Mouse (Mus musculus) stomach, embryonic 16.5 days (tissue): Measurements from ENCODE around the gene Sae1. TPM values are rescaled to one million over a fixed set of nuclear protein-coding genes. Genes with fewer than 3 reads are reported as not detected.

Experiments
- ATAC-seq: fragments of 200-750 bp; cut with Nextera tagmentation; 2 replicates; pipeline ENCODE4 v1.8.0; 2017; ENCODE audit warnings: moderate number of reproducible peaks, moderate TSS enrichment; ENCODE audit not compliant: insufficient read depth, low FRiP score
- H3K27ac ChIP-seq: fragments of 300-500 bp; sonication (generic); 2 replicates; pipeline ENCODE4 v1.5.1; 2014; ENCODE audit warnings: low read length
- H3K27me3 ChIP-seq: fragments of 300-500 bp; sonication (generic); 2 replicates; pipeline ENCODE4 v1.6.1; 2014; ENCODE audit warnings: low read length, control low read depth, mixed read lengths; ENCODE audit not compliant: control insufficient read depth, insufficient read depth
- H3K36me3 ChIP-seq: fragments of 300-500 bp; sonication (generic); 2 replicates; pipeline ENCODE4 v1.6.1; 2014; ENCODE audit warnings: low read length; ENCODE audit not compliant: control insufficient read depth, insufficient read depth
- H3K4me1 ChIP-seq: fragments of 300-500 bp; sonication (generic); 2 replicates; pipeline ENCODE4 v1.6.1; 2014; ENCODE audit warnings: low read length, control low read depth, mixed read lengths; ENCODE audit not compliant: control insufficient read depth, insufficient read depth
- H3K4me2 ChIP-seq: fragments of 300-500 bp; sonication (generic); 2 replicates; pipeline ENCODE4 v1.6.1; 2014; ENCODE audit warnings: low read depth, low read length, mixed read lengths
- H3K4me3 ChIP-seq: fragments of 300-500 bp; sonication (generic); replicated peaks from 2 replicates; pipeline ENCODE4 v1.5.1; 2014; ENCODE audit warnings: mild to moderate bottlenecking, low read length
- H3K9ac ChIP-seq: fragments of 300-500 bp; sonication (generic); 2 replicates; pipeline ENCODE4 v1.6.1; 2014; ENCODE audit warnings: low read length
- H3K9me3 ChIP-seq: fragments of 300-500 bp; sonication (generic); replicated peaks from 2 replicates; pipeline ENCODE4 v1.6.1; 2016; ENCODE audit warnings: low read length, control low read depth; ENCODE audit not compliant: control insufficient read depth
- WGBS: fragments of 180-500 bp; shearing (Covaris S2); extraction: QIAGEN DNeasy Blood & Tissue Kit; methylation state at CpG from one replicate; pipeline ENCODE4 v1.1.7; 2014; 5-methylcytosine and 5-hydroxymethylcytosine counted together
- polyA plus RNA-seq: library from polyadenylated mRNA; unstranded; fragments of >200 nt; fragmentation: Nextera tagmentation; extraction: Ambion mirVana; gene quantifications from 2 replicates; pipeline ENCODE4 v1.2.1, GENCODE M21; 2015

Gene Sae1
- polyA plus RNA-seq, 1 experiment from 2014 or later: 256 TPM

GRCm38 (mm10) chr7:16285450-16286025 is 102.1 kb downstream of the Sae1 start:
- Histone ChIP-seq H3K27ac (peak overlapping the region; percentile 92), H3K4me1 (peaks cover 7% of the 10 kb centered on the region; the same call in 1 of the 2 replicates), H3K4me3 (peak overlapping the region; percentile 80), H3K27me3 (no peaks in the 10 kb centered on the region), H3K9ac (peak overlapping the region; percentile 62; the same call in 1 of the 2 replicates), H3K36me3 (peaks cover 12% of the 10 kb centered on the region), H3K4me2 (peak overlapping the region; percentile 56), H3K9me3 (no peaks in the 10 kb centered on the region)
- peak; percentile 68 for ATAC-seq
- WGBS: 2% methylated on average over 14 of the region's 14 CpGs

GRCm38 (mm10) chr7:16284904-16285303 is 102.7 kb downstream of the Sae1 start:
- peak overlapping the region; percentile 56 for H3K4me2 ChIP-seq
- H3K9me3 ChIP-seq: no peaks in the 10 kb centered on the region
- H3K4me3 ChIP-seq: peak overlapping the region; percentile 80
- no peak for ATAC-seq
- H3K27me3 ChIP-seq: no peaks in the 10 kb centered on the region
- peaks cover 18% of the 10 kb centered on the region for H3K36me3 ChIP-seq
- peak overlapping the region; percentile 62; the same call in 1 of the 2 replicates for H3K9ac ChIP-seq
- H3K4me1 ChIP-seq: peaks cover 7% of the 10 kb centered on the region; the same call in 1 of the 2 replicates
- WGBS: 41% methylated on average over 9 of the region's 9 CpGs
- H3K27ac ChIP-seq: peak overlapping the region; percentile 92

- Histone ChIP-seq H3K9ac (no peak overlapping the region), H3K4me1 (peaks cover 7% of the 10 kb centered on the region; the same call in 1 of the 2 replicates), H3K9me3 (no peaks in the 10 kb centered on the region), H3K4me3 (no peak overlapping the region), H3K27me3 (no peaks in the 10 kb centered on the region), H3K36me3 (peaks cover 19% of the 10 kb centered on the region), H3K4me2 (no peak overlapping the region), H3K27ac (0 out of 2 replicates have a peak overlapping the region, but pooled peaks have one; percentile 92)
- no peak for ATAC-seq
- 86% methylated on average over 8 of the region's 8 CpGs for WGBS
Measured at GRCm38 (mm10) chr7:16284001-16284400, 103.6 kb downstream of the Sae1 start.

- Histone ChIP-seq H3K27ac (no peak overlapping the region), H3K9ac (no peak overlapping the region), H3K9me3 (no peaks in the 10 kb centered on the region), H3K4me3 (no peak overlapping the region), H3K27me3 (no peaks in the 10 kb centered on the region), H3K4me1 (peaks cover 7% of the 10 kb centered on the region; the same call in 1 of the 2 replicates), H3K36me3 (peaks cover 19% of the 10 kb centered on the region), H3K4me2 (no peak overlapping the region)
- 82% methylated on average over 13 of the region's 13 CpGs for WGBS
- no peak for ATAC-seq
Measured at GRCm38 (mm10) chr7:16282334-16282733, 105.3 kb downstream of the Sae1 start.

DNA sequence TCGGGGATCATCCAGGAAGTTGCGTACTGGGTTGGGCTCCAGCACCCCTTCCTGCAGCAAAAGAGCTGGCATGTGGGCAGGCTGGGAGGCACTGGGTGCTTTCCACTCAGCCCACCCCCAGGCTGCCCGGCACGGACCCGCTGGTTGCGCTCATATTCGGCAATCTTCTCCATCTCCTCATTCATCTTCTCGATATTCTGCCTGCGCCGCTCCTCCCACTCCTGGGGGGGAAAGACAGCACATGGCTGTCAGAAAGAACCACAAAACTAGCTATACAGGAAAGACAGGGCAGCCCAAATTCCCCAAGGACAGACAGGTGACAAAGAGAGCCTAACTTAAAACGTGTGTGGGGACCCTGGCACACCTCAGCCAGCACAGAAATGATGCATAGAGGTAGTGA is 106.9 kb downstream of the Sae1 start:
- Histone ChIP-seq H3K4me1 (peaks cover 12% of the 10 kb centered on the region; the same call in 1 of the 2 replicates), H3K4me2 (no peak overlapping the region), H3K4me3 (no peak overlapping the region), H3K9me3 (no peaks in the 10 kb centered on the region), H3K27ac (no peak overlapping the region), H3K36me3 (peaks cover 24% of the 10 kb centered on the region), H3K9ac (no peak overlapping the region), H3K27me3 (no peaks in the 10 kb centered on the region)
- ATAC-seq: no peak
- WGBS: 93% methylated on average over 11 of the region's 11 CpGs

DNA sequence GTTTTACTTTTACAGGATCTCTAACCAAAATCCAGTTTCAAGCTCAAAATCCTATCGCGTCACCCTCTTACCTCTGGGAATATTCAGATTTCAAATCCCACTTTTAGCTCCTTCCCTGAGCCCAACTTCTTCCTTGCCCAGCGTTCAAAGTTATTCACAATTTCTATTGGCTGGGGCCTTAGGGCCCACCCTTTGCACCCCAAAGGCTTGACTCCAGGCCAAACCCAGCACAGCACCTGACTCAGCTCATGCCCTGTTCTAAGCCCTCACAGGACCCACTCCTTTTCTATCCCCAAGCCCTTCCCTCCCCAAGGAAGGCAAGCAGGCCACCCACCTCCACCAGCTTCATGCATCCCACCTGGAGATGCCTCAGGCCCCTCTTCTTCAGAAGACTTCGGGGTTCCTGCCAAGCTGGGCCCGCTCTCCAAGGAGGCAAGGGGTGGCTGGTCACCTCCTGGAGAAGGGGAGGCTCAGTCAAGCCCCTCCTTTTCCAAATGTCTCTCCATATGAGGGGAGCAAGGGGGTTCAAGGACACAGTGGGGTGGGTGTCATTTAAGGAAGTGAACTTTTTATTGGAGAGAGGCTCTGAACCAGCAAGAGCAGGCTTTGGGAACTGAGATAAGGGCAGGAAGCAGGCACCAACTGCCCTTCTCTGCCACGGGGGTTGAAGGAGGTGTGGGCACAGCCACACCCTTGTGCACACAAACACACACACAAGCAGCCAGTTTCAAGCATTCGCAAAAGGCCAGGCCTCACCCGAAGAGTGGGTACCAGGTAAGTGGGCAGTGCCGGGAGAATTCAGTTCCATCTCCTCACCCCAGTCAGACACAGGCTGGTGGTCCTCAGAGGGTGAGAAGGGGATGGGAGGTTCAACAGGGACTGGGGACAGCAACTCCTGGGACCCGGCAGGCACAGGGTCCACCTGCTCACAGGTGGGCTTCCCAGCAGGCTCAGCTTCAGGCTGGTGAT is 112.4 kb downstream of the Sae1 start:
- Histone ChIP-seq H3K36me3 (peaks cover 17% of the 10 kb centered on the region; the same call in 1 of the 2 replicates), H3K27me3 (no peaks in the 10 kb centered on the region), H3K4me3 (no peak overlapping the region), H3K9ac (peak overlapping the region; percentile 87), H3K27ac (peak overlapping the region; percentile 67), H3K9me3 (no peaks in the 10 kb centered on the region), H3K4me2 (peak overlapping the region; percentile 94), H3K4me1 (peaks cover 36% of the 10 kb centered on the region)
- no peak for ATAC-seq
- WGBS: 75% methylated on average over 10 of the region's 10 CpGs

DNA sequence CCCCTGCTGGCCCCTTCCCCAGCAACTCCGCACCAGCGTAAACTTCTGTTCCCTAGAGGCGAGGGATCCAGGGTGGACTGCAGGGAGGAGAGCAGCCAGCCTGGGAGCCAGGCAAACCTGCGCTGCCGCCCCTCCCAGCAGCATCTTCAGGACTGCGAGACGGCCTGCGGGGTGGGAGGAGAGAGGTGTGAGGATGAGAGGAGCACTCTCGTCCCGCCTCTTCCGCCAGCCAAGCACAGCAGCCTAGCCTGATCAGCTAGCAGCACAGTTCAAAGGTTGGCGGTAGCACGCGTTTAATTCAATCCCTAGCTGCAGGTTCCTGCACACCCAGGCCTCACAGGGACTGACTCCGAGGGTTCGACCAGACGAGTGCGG is 113.9 kb downstream of the Sae1 start:
- WGBS: under 1% methylated on average over 18 of the region's 18 CpGs
- no peaks in the 10 kb centered on the region for H3K9me3 ChIP-seq
- peak overlapping the region; percentile 94 for H3K4me2 ChIP-seq
- no peaks in the 10 kb centered on the region for H3K27me3 ChIP-seq
- peak overlapping the region; percentile 87 for H3K9ac ChIP-seq
- H3K4me1 ChIP-seq: peaks cover 36% of the 10 kb centered on the region
- H3K4me3 ChIP-seq: peak overlapping the region; percentile 76
- peaks cover 14% of the 10 kb centered on the region; the same call in 1 of the 2 replicates for H3K36me3 ChIP-seq
- H3K27ac ChIP-seq: peak overlapping the region; percentile 99
- ATAC-seq: peak; percentile 79

DNA sequence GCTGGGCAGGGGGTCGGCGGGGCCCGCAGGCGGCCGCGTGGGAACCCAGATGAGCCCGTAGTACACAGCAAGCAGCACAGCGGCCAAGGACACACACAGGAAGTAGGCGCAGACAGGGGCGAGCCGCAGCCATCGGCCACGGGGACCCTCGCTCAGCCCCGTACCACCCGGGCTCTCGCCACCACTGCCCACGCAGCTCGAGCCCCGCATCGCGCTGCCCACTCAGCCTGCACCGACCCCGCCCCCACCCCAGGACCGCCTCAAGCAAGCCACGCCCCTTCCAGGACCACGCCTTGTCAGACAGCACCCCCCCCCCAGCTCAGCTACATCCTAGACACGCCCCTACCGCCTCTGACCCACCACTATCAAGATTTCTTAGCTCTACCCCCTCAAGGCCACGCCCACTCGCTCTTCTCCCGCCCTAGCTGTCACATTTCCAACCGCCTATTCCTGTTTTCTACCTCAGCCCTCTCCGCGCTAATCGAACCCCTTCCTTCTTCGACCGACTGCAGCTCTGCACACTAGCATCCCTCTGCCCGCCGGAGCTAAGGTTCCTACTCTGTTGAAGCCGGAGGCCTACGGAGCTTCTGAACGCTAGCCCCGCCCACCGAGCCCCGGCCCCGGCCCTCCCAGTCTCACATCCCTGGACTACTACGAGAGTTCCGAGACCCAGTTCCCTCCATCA is 114.4 kb downstream of the Sae1 start, which contains the start of gene Inafm1:
Gene Inafm1, minus strand, starts transcription at position 537 of the 685 bp plus-strand sequence.
- no peaks in the 10 kb centered on the region for H3K9me3 ChIP-seq
- WGBS: under 1% methylated on average over 49 of the region's 49 CpGs
- H3K9ac ChIP-seq: peak within 1 kb of the TSS; percentile 87
- H3K36me3 ChIP-seq: peaks cover 14% of the 10 kb centered on the region; the same call in 1 of the 2 replicates
- peak within 1 kb of the TSS; percentile 94 for H3K4me2 ChIP-seq
- H3K27me3 ChIP-seq: no peaks in the 10 kb centered on the region
- peaks cover 36% of the 10 kb centered on the region for H3K4me1 ChIP-seq
- H3K4me3 ChIP-seq: peak within 1 kb of the TSS; percentile 76
- H3K27ac ChIP-seq: peak within 1 kb of the TSS; percentile 99
- ATAC-seq: peak; percentile 87
